17 mouse cellular contexts compared by ENCODE assay signal in the genomic region with DNA sequence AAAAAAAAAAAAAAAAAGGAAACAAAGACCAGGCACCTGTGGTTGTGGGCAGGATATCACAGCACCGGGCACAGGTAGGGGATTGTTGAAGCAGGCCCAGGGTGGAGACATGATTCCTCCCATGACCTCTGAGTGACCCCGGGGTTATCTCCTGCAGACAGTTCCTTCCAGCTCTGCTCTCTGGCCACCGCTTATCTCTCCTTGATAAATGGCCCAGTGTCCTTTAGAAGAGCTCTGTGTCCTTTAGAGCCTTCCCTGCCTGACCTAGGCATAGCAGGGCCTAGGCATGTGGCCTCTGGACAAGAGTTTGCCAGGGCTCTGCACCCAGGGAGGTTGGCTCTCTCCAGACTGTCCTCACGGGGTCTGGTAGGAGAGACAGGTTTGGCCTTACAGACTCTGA. TPM values are rescaled to one million over a fixed set of nuclear protein-coding genes. Genes with fewer than 3 reads are reported as not detected.
DNase-seq lines count a peak whose midpoint lies in the region; ATAC-seq and TF ChIP-seq lines count a peak whose summit lies in the region.
"Had no signal": no experiment of that assay in that cellular context is flagged by ENCODE, and none has a peak within 500 bp of the region (broad histone marks: within the 10 kb centered on the region; RNA-seq: fewer than 3 reads in every experiment).

No protein-coding gene starts in this region.

- H3K27ac ChIP-seq in heart, embryonic 16.5 days (ENCODE audit: low read length): peak overlapping the region; percentile 38; the same call in 1 of the 2 replicates
- H3K27ac ChIP-seq in liver, embryonic 13.5 days: peak overlapping the region; percentile 91
- no peak overlapping the region for H3K27ac ChIP-seq in left cerebral cortex, adult 2 months
- H3K27ac ChIP-seq: hindbrain, embryonic 13.5 days; limb, embryonic 12.5 days; neural tube, embryonic 15.5 days had no signal

- 0 out of 2 replicates have a peak overlapping the region, but pooled peaks have one; percentile 30 for H3K9ac ChIP-seq in heart, embryonic 16.5 days (ENCODE audit: low read length)
- peak overlapping the region; percentile 57 for H3K9ac ChIP-seq in liver, embryonic 13.5 days
- H3K9ac ChIP-seq: hindbrain, embryonic 13.5 days; limb, embryonic 12.5 days; neural tube, embryonic 15.5 days had no signal

- no peak overlapping the region for H3K4me3 ChIP-seq in heart, embryonic 16.5 days (ENCODE audit: low read length)
- H3K4me3 ChIP-seq in liver, embryonic 13.5 days (replicated peaks): no peak overlapping the region
- no peak overlapping the region for H3K4me3 ChIP-seq in left cerebral cortex, adult 2 months
- H3K4me3 ChIP-seq: hindbrain, embryonic 13.5 days; limb, embryonic 12.5 days; neural tube, embryonic 15.5 days had no signal

- no peaks in the 10 kb centered on the region for H3K9me3 ChIP-seq in heart, embryonic 16.5 days (replicated peaks; ENCODE audit: control insufficient read depth, low read length)
- H3K9me3 ChIP-seq in liver, embryonic 13.5 days (replicated peaks): no peaks in the 10 kb centered on the region
- H3K9me3 ChIP-seq: hindbrain, embryonic 13.5 days; limb, embryonic 12.5 days; neural tube, embryonic 15.5 days had no signal

- H3K4me1 ChIP-seq in heart, embryonic 16.5 days (ENCODE audit: control insufficient read depth, insufficient read depth, low read length): peaks cover 31% of the 10 kb centered on the region
- peaks cover 80% of the 10 kb centered on the region for H3K4me1 ChIP-seq in liver, embryonic 13.5 days (replicated peaks)

- WGBS in heart, embryonic 16.5 days: 23% methylated on average over 4 of the region's 4 CpGs
- 21% methylated on average over 4 of the region's 4 CpGs for WGBS in liver, embryonic 13.5 days (ENCODE audit: insufficient replicate concordance)

- intact Hi-C loops in heart, postnatal 14 days (cut with DNase I): no loop called here
- intact Hi-C loops in left cerebral cortex, adult 2 months (cut with DNase I): no loop called here

- no peaks in the 10 kb centered on the region for H3K27me3 ChIP-seq in heart, embryonic 16.5 days (ENCODE audit: control insufficient read depth, insufficient read depth, low read length)
- no peaks in the 10 kb centered on the region for H3K27me3 ChIP-seq in liver, embryonic 13.5 days
- H3K27me3 ChIP-seq: hindbrain, embryonic 13.5 days; limb, embryonic 12.5 days; neural tube, embryonic 15.5 days had no signal

- ATAC-seq in heart, embryonic 16.5 days (replicated peaks; ENCODE audit: extremely low read depth, insufficient read depth, low FRiP score): 0 out of 2 replicates have a peak, but pooled peaks have one; percentile 18
- peak; percentile 52 for ATAC-seq in liver, embryonic 13.5 days (ENCODE audit: low read depth)
- ATAC-seq: forebrain, embryonic 14.5 days; intestine, embryonic 16.5 days; lung, postnatal 0 days had no signal

- no peak for TF ChIP-seq CTCF in left cerebral cortex, adult 2 months (IDR thresholded peaks at IDR 0.05)

- H3K4me2 ChIP-seq in heart, embryonic 16.5 days (ENCODE audit: low read depth, low read length): no peak overlapping the region
- peak overlapping the region; percentile 46 for H3K4me2 ChIP-seq in liver, embryonic 13.5 days
- H3K4me2 ChIP-seq: hindbrain, embryonic 13.5 days; limb, embryonic 12.5 days; neural tube, embryonic 15.5 days had no signal

- H3K36me3 ChIP-seq in heart, embryonic 16.5 days (ENCODE audit: control insufficient read depth, insufficient read depth): no peaks in the 10 kb centered on the region
- no peaks in the 10 kb centered on the region for H3K36me3 ChIP-seq in liver, embryonic 13.5 days
- H3K36me3 ChIP-seq: hindbrain, embryonic 13.5 days; limb, embryonic 12.5 days; neural tube, embryonic 15.5 days had no signal

- DNase-seq in adrenal gland, adult 2 months: peak; percentile 61
- DNase-seq in adrenal gland, postnatal 10 days: no peak
- no peak for DNase-seq in heart, postnatal 14 days
- DNase-seq in adrenal gland, postnatal 36 days: peak; percentile 29 to 48
- peak; percentile 20 for DNase-seq in liver, embryonic 13.5 days
- no peak for DNase-seq in right cerebral cortex, adult 2 months (ENCODE audit: low spot score in 2 of 2)
- DNase-seq in left cerebral cortex, adult 2 months (ENCODE audit: extremely low spot score in 1 of 2, low spot score in 2 of 2): no peak
- DNase-seq: cerebellum, adult 11-12 months; right cerebral cortex, postnatal 14 days; thymus, postnatal 25 days had no signal

RNA-seq across cellular contexts. Expression of gene Dusp7, which starts 29.3 kb away (rescaled TPM):
- total RNA-seq in adrenal gland, adult 2 months (2021): 10 to 100 TPM; 12.8 to 18.7 TPM
- polyA plus RNA-seq in adrenal gland, adult 2 months (2012; rRNA removed): 40.2 and 46.7 TPM in 2 replicates
- 10 to 100 TPM; 21.0 to 26.1 TPM for total RNA-seq in adrenal gland, postnatal 10 days (2021)
- 7.9 and 10.2 TPM in 2 replicates for polyA plus RNA-seq in heart, embryonic 16.5 days (2015; fragmentation: Nextera tagmentation; extraction: Ambion mirVana)
- 10 to 100 TPM; 53.2 to 53.9 TPM for total RNA-seq in heart, postnatal 14 days (2021)
- total RNA-seq in adrenal gland, postnatal 36 days (2021): 10 to 100 TPM; 16.4 to 24.1 TPM
- polyA plus RNA-seq in liver, embryonic 13.5 days (2015; fragmentation: Nextera tagmentation; extraction: Ambion mirVana): 3.8 and 4.1 TPM in 2 replicates
- 100 to 1,000 TPM; 105 to 115 TPM for total RNA-seq in left cerebral cortex, adult 2 months (2021)

RNA-seq across cellular contexts. Expression of gene Rpl29, which starts 31.5 kb away (rescaled TPM):
- total RNA-seq in adrenal gland, adult 2 months (2021): 100 to 1,000 TPM; 391 to 419 TPM
- 183 and 201 TPM in 2 replicates for polyA plus RNA-seq in adrenal gland, adult 2 months (2012; rRNA removed)
- total RNA-seq in adrenal gland, postnatal 10 days (2021): 100 to 1,000 TPM; 485 to 490 TPM
- polyA plus RNA-seq in heart, embryonic 16.5 days (2015; fragmentation: Nextera tagmentation; extraction: Ambion mirVana): 476 and 565 TPM in 2 replicates
- 100 to 1,000 TPM; 307 to 348 TPM for total RNA-seq in heart, postnatal 14 days (2021)
- total RNA-seq in adrenal gland, postnatal 36 days (2021): 100 to 1,000 TPM; 403 to 411 TPM
- 772 and 835 TPM in 2 replicates for polyA plus RNA-seq in liver, embryonic 13.5 days (2015; fragmentation: Nextera tagmentation; extraction: Ambion mirVana)
- total RNA-seq in left cerebral cortex, adult 2 months (2021): 100 to 1,000 TPM; 273 to 308 TPM

RNA-seq across cellular contexts. Expression of gene Acy1, which starts 40.4 kb away (rescaled TPM):
- total RNA-seq in adrenal gland, adult 2 months (2021): 10 to 100 TPM; 12.2 to 16.9 TPM
- polyA plus RNA-seq in adrenal gland, adult 2 months (2012; rRNA removed): 11.0 and 14.8 TPM in 2 replicates
- total RNA-seq in adrenal gland, postnatal 10 days (2021): 10 to 100 TPM; 21.3 to 23.1 TPM
- polyA plus RNA-seq in heart, embryonic 16.5 days (2015; fragmentation: Nextera tagmentation; extraction: Ambion mirVana): 27.5 and 27.8 TPM in 2 replicates
- 10 to 100 TPM; 16.2 to 18.9 TPM for total RNA-seq in heart, postnatal 14 days (2021)
- 10 to 100 TPM; 11.7 to 14.8 TPM for total RNA-seq in adrenal gland, postnatal 36 days (2021)
- 31.2 and 32.2 TPM in 2 replicates for polyA plus RNA-seq in liver, embryonic 13.5 days (2015; fragmentation: Nextera tagmentation; extraction: Ambion mirVana)
- 10 to 100 TPM; 16.0 to 18.7 TPM for total RNA-seq in left cerebral cortex, adult 2 months (2021)

RNA-seq across cellular contexts. Expression of gene Abhd14b, which starts 49.5 kb away (rescaled TPM):
- 10 to 100 TPM; 32.6 to 46.6 TPM for total RNA-seq in adrenal gland, adult 2 months (2021)
- polyA plus RNA-seq in adrenal gland, adult 2 months (2012; rRNA removed): 144 and 175 TPM in 2 replicates
- 10 to 100 TPM; 30.7 to 32.6 TPM for total RNA-seq in adrenal gland, postnatal 10 days (2021)
- 10.0 and 10.7 TPM in 2 replicates for polyA plus RNA-seq in heart, embryonic 16.5 days (2015; fragmentation: Nextera tagmentation; extraction: Ambion mirVana)
- total RNA-seq in heart, postnatal 14 days (2021): 1 to 10 TPM; 6.8 to 8.9 TPM
- 10 to 100 TPM; 25.2 to 45.0 TPM for total RNA-seq in adrenal gland, postnatal 36 days (2021)
- 16.7 and 18.2 TPM in 2 replicates for polyA plus RNA-seq in liver, embryonic 13.5 days (2015; fragmentation: Nextera tagmentation; extraction: Ambion mirVana)
- 10 to 100 TPM; 12.2 to 14.1 TPM for total RNA-seq in left cerebral cortex, adult 2 months (2021)

RNA-seq across cellular contexts. Expression of gene Abhd14a, which starts 49.7 kb away (rescaled TPM):
- 10 to 100 TPM; 18.8 to 25.9 TPM for total RNA-seq in adrenal gland, adult 2 months (2021)
- polyA plus RNA-seq in adrenal gland, adult 2 months (2012; rRNA removed): 29.0 and 33.9 TPM in 2 replicates
- total RNA-seq in adrenal gland, postnatal 10 days (2021): 10 to 100 TPM; 20.6 to 24.6 TPM
- polyA plus RNA-seq in heart, embryonic 16.5 days (2015; fragmentation: Nextera tagmentation; extraction: Ambion mirVana): 60.5 and 61.0 TPM in 2 replicates
- total RNA-seq in heart, postnatal 14 days (2021): 10 to 100 TPM; 21.9 to 22.0 TPM
- 10 to 100 TPM; 18.9 to 20.2 TPM for total RNA-seq in adrenal gland, postnatal 36 days (2021)
- polyA plus RNA-seq in liver, embryonic 13.5 days (2015; fragmentation: Nextera tagmentation; extraction: Ambion mirVana): 24.4 and 26.3 TPM in 2 replicates
- 10 to 100 TPM; 38.4 to 38.6 TPM for total RNA-seq in left cerebral cortex, adult 2 months (2021)

Comparison
In these comparisons a context has a peak if more than half of its experiments do, and no peak if none do; other contexts are left out.
1. DNase-seq: peak in adrenal gland, adult 2 months (single experiment), adrenal gland, postnatal 36 days (2 of 2) and liver, embryonic 13.5 days (single experiment); none in adrenal gland, postnatal 10 days (single experiment), heart, postnatal 14 days (0 of 2), right cerebral cortex, adult 2 months (0 of 2) and left cerebral cortex, adult 2 months (0 of 2).